Mouse (Mus musculus) cortical plate, adult 2 months (tissue): ENCODE data around the gene Trpv3.

Source experiments
- CTCF ChIP-seq: fragments of 200-500 bp; IDR thresholded peaks from 2 replicates; pipeline ENCODE4 v1.5.1; 2011; ENCODE audit warnings: mild to moderate bottlenecking, control low read depth, low read length; ENCODE audit not compliant: insufficient read depth; ENCODE audit errors: extremely low read depth
- POLR2A ChIP-seq: fragments of 200-500 bp; IDR thresholded peaks from 2 replicates; pipeline ENCODE4 v1.6.1; 2011; ENCODE audit warnings: mild to moderate bottlenecking, low read length, control low read depth; ENCODE audit not compliant: insufficient read depth; ENCODE audit errors: extremely low read depth

DNA sequence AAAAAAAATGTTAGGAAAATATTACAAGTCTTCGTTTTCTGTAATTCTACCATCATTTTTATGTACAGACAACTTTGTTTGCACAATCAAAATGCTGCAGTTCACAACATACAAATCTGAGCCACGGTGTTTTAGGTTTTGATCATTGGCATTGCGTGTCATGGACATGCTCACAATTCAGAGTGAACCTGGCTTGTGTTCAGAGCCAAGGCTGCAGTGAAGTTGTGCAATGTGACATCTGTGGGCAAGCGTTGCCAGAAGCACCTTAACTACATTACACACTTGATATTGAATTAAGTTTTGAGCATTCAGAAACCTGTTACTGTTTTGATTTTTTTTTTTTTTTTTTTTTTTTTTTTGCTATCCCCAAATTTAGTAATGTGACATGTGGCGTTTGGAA lies 37.1 kb upstream of the Trpv3 start:
- no peak for TF ChIP-seq CTCF
- TF ChIP-seq POLR2A = no peak
